Mouse (Mus musculus) cortical plate, adult 2 months (tissue): Measurements from ENCODE around the gene Loxl1.

Experiments
- CTCF ChIP-seq: fragments of 200-500 bp; IDR thresholded peaks from 2 replicates; pipeline ENCODE4 v1.5.1; 2011; ENCODE audit warnings: mild to moderate bottlenecking, control low read depth, low read length; ENCODE audit not compliant: insufficient read depth; ENCODE audit errors: extremely low read depth
- POLR2A ChIP-seq: fragments of 200-500 bp; IDR thresholded peaks from 2 replicates; pipeline ENCODE4 v1.6.1; 2011; ENCODE audit warnings: mild to moderate bottlenecking, low read length, control low read depth; ENCODE audit not compliant: insufficient read depth; ENCODE audit errors: extremely low read depth

DNA sequence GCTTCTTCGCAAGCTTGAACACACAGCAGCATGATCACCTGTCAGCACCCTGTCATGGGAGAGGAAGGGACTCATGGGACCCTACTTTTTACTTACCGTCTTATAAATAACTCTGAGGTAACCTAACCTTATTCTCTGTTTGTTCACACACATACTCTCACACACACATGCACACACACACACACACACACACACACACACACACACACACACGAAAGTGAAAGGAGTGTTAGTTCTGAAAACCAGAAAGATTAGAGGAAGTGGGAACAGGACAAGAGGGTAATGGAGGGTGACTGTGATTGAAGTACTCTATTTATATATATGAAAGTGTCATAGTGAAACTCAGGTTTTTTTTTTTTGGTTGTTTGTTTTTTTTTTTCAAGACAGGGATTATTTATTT lies 41.9 kb downstream of the Loxl1 start:
- TF ChIP-seq CTCF (no peak), POLR2A (no peak)
